Mouse (Mus musculus) gastrocnemius, postnatal 36 days (tissue): Measurements from ENCODE around the gene Prkab2. TPM values are rescaled to one million over a fixed set of nuclear protein-coding genes. Genes with fewer than 3 reads are reported as not detected.

ENCODE experiments used
- DNase-seq, 2 experiments: peaks; one replicate each; pipeline ENCODE4 v3.0.0; 2022
- intact Hi-C: fragments of 180-260 bp; cut with DNase I; formaldehyde crosslinking; loops from one replicate; pipeline ENCODE4 v1.15.1; 2025
- microRNA-seq, 2 experiments: library from miRNA; unstranded; fragments of <30 nt; microRNA quantifications; one replicate each; pipeline ENCODE4 v1.2.0; 2021
- total RNA-seq, 2 experiments: library from RNA; stranded (reverse); gene quantifications; 2 replicates each; pipeline ENCODE4 v1.2.3; 2021

Prkab2 gene
- total RNA-seq, 2 experiments from 2014 or later = 178 to 198 TPM

DNA sequence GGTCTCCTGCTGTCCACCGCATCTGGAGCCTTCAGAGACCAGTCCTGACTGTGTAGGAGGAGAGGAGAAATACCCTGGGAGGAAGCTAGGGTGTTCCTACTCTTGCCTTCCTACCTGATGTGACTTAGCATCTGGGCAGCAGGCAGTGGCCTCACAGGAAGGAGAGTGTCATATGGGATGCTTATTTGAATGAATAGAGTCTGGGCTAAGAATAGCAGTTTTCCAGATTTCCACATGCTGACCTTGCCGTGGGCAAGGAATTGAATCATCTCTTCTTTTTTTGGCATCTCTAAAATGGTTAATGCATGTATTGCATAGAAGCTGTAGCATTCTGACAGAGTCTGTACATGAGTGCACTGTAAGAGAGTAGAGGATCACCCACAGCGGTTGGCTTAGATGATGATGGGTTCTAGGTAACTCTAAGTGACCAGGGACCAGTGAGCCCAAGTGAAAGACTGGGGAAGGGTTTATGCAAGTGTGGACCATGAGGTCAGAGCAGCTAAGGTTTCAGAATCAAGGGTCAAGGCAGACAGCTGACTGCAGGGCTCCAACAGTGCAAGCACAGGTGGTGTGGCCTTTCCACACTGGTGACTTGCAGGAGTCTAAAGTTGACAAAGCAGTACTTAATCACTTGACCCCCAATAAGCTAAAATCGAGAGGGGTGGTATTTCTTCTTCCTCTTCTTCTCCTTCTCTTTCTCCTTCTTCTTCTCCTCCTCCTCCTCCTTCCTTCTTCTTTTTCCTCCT lies 28.6 kb downstream of the Prkab2 start:
- intact Hi-C loops = no loop called here

DNA sequence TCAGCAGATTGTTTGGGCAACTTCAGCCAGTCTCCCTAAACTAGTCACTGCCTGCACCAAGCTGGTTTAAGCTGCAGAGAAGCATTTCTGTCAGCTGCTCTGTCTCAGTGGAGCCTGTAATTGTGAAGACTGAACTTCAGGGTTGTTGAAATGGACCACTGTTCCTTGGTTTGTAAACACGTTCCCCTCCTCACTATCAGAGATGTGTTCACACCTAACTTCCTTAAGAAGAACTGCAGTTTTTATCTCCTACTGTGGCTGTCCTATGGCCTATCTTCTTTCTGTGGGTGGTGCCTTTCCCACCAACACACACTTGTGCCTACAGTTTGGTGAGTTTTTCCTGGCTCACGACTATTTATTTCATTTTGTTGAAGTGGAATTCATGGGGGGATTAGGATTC lies 31.3 kb downstream of the Prkab2 start:
- DNase-seq = no peak
- intact Hi-C loops = no loop called here

More for the DNA sequence above, 28.6 kb downstream of the Prkab2 start:
- DNase-seq = no peak

DNA sequence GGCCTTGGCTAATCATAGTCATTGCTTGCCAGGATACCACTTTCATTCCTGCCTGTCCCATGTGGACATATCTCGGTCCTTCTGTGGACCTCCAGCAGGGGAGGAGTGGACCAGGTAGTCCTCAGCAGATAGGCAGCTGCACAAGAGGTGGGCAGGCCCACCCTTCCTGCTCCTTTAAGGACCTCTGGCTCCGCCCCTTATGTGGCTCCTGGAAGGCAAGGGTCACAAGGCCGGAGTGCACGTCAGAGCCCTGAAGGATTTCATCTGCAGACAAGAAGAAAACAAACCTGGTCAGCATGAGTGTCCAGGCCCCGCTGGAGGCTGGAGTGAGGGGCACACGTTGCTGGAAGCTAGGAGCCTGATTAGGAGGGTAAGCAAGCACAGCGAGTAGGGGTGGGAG lies 32.6 kb downstream of the Prkab2 start:
- no peak for DNase-seq
- intact Hi-C loops = no loop called here

DNA sequence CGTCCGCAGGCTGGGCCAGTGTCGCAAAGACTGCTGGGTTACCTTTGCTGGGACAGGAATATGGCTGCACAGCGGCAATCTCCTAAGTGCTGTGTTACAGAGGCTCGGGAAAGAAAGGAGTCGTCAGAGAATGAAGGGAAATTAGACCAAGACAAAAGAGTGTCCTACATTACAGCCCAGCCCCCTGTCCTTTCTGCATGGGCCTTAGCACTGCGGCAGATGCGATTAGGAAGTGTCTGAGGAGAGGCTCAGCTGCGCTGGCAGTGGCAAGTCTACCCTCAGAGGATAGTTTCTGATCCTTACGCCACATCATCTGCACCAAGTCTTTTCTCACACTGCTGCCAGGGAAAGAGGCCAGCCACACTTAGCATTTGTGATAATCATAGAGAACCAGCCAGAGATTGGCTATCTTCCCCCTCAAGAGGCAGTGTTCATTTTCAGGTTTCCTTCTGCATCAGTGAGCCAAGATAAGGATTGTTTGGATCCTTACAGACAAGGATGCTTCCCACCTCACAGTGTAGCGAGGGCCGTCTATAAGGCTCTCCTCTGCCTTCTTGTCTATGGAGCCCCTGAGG lies 33.5 kb downstream of the Prkab2 start:
- DNase-seq = no peak
- intact Hi-C loops = no loop called here

DNA sequence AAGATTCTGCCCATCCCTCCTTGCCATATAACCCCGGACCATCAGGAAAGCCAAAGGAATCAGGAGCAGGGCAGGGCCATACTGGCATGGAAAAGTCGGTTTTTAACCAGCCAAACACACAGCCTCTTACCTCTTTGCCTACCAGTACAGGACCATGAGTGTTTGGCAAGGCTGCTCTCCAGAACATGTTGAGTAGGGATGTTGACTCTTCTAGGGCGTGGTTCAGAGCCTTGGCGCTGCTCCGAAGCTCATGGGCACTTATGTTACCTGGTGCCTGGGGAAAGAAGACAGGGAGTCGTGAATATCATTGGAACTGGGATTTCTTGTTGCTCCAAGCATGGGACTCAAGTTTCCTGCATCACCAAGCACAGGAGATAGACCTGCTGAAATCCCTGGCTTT lies 35.8 kb downstream of the Prkab2 start:
- intact Hi-C loops = no loop called here

DNA sequence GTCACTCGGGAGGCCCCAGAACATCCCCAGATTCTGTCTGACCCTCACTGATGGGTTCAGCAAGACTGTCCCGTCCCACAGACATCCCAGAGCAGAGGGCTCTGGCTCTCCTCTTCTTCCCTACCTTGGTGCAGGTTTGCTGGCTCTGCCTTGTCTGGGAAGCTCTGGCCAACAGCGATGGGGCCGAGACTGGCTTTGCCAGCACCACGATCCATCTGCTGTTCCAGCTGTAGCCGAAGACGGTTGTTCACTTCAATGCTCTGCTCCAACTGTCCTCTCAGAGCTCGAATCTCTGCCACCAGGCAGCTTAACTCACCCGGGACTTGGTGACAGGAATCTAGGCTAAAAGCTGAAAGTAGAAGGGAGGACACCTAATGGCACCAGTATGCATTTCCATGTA lies 38.9 kb downstream of the Prkab2 start:
- intact Hi-C loops = no loop called here
- no peak for DNase-seq

More for the DNA sequence above, 35.8 kb downstream of the Prkab2 start:
- no peak for DNase-seq

DNA sequence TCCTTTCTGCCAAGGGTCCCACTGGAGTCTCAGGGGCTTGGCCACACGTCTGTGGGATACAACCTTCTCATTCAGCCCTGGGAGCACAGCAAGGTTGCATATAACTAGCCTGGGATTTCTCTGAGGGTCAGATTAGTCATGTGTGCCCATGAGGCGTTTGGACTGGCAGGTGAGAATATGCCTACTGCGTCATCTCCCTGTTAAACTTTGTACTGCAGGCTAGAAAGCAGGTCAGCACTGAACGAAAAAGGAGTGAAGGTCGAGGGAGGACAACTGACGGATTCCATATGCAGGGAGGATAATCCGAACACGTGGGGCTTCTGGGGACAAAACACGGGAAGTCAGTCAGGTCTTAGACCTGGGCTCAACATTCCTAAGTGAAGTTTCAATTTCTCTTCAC lies 39.3 kb downstream of the Prkab2 start:
- intact Hi-C loops = no loop called here

DNA sequence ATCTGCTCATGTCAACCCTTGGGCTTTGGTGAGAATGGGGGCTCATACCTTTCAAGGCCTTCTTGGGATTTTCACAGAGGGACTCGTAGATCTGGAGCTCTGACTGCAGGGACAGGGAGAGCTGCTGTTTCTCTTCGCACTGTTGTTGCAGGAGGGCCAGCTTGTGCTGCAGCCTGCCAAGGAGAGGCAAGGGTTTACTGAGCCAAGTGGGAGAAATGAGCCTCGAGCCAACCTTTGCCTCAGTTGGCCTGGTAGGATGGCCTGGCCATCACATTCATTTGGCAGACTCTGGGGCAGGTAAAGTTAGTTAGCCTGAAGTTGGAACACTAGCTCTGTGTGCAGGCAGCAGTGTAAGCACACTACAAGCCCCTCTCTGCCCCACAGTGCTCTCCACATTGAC lies 41.1 kb downstream of the Prkab2 start:
- DNase-seq = no peak

More for the DNA sequence above, 39.3 kb downstream of the Prkab2 start:
- DNase-seq = no peak

DNA sequence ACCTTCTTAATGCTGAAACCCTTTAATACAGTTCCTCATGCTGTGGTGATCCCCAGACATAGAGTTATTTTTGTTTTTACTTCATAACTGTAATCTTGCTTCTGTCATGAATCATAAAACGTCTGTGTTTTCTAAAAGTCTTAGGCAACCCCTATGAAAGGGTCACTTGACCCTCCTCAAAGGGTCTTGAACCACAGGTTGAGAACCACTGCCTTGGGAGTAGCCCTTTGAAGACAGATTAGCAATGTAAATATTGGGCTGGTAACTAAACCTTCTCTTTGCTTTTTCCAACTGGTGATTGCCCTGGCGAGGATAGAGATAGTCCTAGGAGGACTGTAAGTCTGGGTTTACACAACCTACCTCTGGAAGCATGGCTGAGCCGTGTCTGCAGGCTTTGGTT lies 43.2 kb downstream of the Prkab2 start:
- no peak for DNase-seq
- intact Hi-C loops = no loop called here

More for the DNA sequence above, 41.1 kb downstream of the Prkab2 start:
- intact Hi-C loops = no loop called here

DNA sequence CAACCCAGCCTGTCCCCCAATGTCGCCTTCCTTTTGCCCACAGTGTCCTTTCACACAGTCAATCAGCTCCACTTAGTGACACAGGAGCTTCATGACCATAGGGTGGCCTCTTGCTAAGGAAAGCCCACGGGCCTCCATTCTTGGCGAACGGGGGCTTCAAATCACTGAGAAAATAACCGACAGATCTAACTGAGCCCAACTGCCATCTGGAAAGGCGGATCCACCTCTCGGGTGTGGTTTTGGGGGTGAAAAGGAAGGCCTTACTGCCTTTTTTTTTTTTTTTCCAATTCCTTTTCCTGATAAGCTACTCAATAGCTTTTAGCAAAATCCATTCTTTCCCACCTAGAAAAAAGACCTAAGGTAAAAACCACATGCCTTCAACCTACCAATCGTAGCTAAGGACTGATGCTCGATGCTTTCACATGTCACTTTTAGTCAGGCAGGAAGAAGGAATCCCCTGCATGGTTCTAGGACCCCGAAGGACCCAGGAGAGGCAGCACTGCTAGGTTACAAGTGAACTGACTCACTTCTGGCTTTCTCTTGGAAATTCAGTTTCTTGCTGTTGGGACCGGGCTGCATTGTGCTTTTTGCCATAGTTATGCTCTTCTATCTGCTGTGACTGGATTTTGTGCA lies 44.6 kb downstream of the Prkab2 start:
- no peak for DNase-seq
- intact Hi-C loops = no loop called here

DNA sequence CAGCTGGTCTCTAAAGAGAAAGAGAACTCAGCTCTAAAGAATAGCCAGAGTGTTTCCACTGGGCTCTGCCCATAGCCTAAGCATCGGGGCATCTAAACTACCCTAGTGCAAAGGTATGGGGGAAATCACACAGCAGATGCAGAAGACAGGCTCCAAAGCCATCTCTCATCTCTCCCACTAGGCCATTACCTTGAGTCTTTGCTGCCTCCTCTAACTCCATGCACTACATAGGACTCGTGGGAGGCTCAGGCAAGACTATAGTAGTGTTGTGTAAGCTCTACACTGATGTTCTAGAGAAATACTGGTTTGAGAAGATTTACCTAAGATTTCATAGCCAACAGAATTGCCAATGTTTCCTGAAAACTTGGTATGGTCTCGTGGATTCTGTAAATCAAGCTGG lies 47.5 kb downstream of the Prkab2 start:
- intact Hi-C loops = no loop called here
- DNase-seq = no peak

DNA sequence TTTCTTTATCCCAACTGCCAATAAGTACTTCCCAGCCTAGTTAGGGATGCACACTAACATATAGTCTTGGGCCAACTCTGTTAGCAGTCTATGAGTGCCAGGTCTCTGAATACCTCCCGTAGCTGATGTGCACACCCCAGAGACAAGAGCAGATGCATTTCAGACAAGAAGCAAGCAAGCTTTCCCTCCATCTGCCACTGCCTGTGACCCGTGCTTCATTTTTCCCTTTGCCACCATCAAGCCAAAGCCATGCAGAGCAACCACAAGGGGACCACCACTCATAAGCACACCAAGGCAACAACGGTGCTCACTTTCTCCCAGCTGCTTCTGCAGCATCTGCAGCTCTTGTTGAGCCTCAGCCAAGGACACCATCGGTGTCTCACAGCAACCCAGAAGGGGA lies 48.6 kb downstream of the Prkab2 start:
- DNase-seq = no peak
- intact Hi-C loops = no loop called here

DNA sequence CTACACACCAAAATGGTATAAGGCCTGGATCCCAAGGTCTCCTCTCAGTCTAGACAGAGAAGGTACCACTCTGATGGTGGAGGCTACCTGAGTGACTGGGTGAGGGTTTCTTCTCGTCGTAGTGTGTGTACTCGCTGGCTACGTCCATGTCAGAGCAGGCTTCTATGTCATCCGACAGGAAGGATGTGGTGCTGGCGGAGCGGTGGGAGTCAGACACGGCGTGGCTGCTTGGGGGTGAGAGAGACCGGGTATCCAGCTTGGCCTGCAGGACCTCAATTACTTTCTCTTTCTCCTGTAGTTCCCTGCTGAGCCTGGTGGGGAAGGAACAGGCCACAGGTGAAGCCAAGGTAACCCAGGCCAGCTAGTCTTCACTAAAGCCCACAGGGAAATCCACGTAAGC lies 52.1 kb downstream of the Prkab2 start:
- intact Hi-C loops = no loop called here
- no peak for DNase-seq

DNA sequence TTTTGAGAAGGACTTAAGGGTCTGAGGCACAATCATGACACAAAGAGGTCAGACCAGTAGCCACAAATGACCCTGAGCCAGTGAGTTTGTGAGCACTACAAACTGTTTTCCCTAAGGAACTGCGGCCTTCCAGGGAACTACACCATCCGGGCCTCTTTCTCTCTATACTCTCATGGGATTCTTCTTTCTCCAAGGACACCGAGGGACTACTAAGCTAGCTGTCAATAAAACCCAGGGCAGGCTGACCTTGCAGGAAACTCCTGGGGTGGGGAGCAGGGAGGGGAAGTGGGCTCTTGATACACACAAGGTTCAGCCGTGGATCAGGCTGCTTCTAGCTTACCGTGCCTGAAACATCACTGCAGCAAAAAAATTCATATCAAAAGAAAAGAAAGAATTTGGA lies 52.9 kb downstream of the Prkab2 start:
- intact Hi-C loops = no loop called here
- no peak for DNase-seq

DNA sequence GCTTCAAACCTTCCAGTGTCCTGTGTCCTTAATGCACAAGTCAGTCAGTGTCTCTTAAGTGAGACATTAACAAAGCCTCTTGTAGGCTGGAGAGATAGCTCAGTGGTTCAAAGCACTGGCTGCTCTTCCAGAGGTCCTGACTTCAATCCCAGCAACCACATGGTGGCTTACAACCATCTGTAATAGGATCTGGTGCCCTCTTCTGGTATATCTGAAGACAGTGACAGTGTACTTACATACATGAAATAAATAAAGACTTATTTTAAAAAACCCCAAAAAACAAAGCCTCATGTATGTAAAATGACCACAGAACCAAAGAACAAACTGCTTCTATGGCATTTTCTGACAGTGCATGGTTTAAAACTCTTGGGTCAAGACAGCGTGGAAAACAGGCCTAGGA lies 57.9 kb downstream of the Prkab2 start:
- intact Hi-C loops = no loop called here
- DNase-seq = no peak

DNA sequence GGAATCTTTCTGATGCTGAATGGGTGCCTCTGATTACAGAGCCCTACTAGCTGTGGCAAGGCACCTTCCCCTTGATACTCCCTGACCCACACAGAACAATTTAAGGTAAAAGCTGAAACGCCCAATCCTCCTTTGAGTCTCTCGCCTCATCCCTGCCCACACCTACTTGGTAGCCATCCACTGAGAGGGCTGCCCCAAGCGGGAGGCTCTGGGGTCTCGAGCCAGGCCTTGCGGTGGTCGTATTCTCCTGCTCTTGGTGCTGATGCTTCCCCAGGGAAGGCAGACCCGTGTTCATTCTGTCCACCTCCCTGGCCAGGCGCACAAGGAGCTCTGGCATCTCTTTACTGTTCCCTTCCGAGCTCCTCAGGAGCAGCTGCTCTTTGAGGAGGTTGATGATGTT lies 61.1 kb downstream of the Prkab2 start:
- intact Hi-C loops = no loop called here
- no peak for DNase-seq

Small RNA genes lying within 50 kb of the gene (microRNA-seq; reads per million reads assigned to microRNA genes)
- gene Mir7225 = 0 to 0.74 reads per million in 2 experiments

Other genes with a start within 250 kb of the Prkab2 start
- gene Olfr1402, start 236.2 kb upstream of the Prkab2 start, total RNA-seq = not detected
- 10 to 100 TPM in 1 of 2 experiments, 1 to 10 TPM in 1; 9.6 to 10.4 TPM for gene Chd1l, start 48.0 kb upstream of the Prkab2 start, total RNA-seq
- gene Fmo5, start 29.4 kb upstream of the Prkab2 start, total RNA-seq = 1 to 10 TPM; 5.2 to 5.8 TPM
- not detected for gene Gm17651, start 16.5 kb downstream of the Prkab2 start, total RNA-seq
- 1,000 to 10,000 TPM; 2,796 to 3,405 TPM for gene Pde4dip, start 230.5 kb downstream of the Prkab2 start, total RNA-seq
- gene Sec22b, start 243.0 kb downstream of the Prkab2 start, total RNA-seq = 10 to 100 TPM; 22.0 to 24.0 TPM